Mouse (Mus musculus): ENCODE results near the gene Hils1.
"Not testable (repeated sequence)": the region's sequence is repeated elsewhere in the genome, so short reads cannot be mapped to it uniquely, and the experiment has no call there.

Hils1 gene

DNA sequence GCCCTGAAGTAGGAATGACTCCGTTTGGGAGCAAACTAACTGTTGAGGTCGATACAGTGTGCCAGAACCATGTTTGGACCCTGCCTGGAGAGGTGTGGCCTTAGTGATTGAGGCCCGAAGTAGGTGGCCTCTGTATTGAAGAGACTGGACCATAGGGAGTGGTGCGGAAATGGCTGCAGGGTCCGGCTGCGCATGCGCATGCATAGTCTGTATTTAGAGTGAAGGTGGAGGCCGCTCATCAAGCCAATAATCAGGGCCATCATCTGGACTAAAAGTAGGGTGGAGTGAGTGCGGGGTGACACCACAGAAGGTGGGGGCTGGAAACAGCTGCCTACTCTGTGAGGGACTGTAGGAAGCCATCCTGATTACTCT lies 9.7 kb upstream of the Hils1 start:
- DNase-seq, result no peak

DNA sequence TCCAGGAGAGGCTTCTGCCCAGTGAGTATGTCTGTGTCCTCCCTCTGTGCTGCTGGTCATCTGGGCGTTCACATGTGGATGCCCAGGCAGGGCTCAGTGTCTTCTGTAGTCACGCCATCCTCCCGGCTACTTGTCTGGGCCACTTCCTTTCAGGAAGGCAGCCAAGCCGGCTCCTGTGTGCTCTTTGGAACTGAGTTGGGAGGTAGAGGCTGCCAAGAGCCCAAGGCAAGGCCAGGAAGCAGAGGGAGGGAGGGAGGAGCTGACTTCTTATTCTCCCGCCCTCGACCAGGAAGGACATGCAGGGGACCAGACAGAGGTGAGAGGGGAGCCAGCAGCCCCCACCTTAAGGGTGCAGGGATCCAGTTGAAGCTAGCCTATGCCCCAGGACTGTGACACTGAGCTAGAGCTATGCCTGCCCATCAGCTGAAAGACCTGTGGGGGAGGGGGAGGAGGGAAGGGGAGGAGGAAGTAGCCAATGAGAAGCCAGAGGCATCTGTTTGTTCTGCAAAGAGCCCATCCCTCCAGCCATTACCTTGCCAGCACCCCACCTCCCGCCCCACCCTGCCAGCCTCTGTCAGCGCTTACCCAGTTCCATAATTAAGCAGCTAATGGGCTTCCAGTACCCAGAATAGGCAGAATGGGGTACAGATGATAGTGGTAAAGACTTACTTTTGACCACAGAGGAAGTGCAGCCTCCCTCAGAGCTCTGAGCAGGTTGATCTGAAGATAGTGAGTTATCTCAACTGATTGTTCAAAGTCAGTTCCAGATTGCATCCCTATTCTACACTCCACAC lies 9.1 kb upstream of the Hils1 start:
- no peak for DNase-seq

DNA sequence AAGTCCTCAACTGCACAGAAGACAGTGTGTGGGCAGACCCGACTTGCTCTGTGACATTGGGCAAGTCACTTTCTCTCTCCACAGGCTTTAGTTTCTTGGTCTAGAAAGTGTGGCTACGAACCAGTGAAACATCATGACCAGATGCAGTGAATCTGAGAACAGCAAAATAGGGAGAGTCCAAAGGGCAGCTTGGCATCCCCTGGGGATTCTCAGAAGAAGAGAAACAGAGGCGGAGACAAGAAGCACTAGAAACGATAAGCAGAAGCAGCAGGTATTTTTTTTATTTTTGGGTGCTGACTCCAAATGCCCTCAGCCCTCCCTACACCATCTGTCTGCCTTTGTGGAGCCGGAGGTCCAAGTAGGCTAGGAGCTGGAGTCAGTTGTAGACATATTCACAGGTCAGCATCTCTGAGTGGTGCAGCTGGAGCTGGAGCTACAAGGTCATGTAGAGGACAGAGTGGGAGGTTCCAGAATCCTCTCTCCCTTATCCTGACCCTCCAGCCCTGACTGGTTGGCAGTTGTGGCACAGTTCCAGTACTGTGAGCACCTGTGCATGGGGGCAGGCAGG lies 4.8 kb upstream of the Hils1 start:
- no peak for DNase-seq

DNA sequence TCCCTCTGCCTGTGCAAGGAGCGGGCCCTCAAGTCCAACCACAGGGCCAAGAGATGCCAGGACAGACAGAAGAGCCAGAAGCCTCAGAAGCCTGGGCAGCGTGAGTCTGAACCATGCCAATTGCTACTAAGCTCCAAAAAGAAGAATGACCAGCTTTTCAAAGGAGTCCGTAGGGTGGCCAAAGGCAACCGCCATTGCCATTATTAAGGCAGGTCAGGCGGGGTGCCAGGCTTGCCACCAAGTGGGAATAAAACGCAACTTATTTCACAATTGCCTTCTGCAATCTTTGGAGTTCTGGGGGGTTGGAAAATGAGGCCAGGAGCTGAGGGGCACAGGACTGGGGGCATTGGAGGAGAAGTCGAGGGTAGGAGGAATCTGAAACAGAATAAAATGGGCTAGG lies 794 bp downstream of the Hils1 start:
- DNase-seq, result no peak

DNA sequence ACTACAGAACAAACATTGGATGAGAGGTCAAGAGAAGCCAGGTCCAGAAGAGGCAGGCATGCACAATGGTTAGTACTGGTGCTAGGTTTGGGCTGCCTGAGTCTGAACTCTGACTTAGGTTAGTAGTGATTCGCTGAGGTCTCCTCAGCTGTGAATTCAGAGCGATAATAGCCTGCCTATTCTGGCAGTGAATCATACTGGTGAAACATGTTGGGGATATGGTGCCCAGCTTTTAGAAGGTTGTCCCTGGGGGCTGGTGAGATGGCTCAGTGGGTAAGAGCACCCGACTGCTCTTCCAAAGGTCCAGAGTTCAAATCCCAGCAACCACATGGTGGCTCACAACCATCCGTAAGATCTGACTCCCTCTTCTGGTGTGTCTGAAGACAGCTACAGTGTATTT lies 2.3 kb downstream of the Hils1 start:
- not testable (repeated sequence) for DNase-seq

DNA sequence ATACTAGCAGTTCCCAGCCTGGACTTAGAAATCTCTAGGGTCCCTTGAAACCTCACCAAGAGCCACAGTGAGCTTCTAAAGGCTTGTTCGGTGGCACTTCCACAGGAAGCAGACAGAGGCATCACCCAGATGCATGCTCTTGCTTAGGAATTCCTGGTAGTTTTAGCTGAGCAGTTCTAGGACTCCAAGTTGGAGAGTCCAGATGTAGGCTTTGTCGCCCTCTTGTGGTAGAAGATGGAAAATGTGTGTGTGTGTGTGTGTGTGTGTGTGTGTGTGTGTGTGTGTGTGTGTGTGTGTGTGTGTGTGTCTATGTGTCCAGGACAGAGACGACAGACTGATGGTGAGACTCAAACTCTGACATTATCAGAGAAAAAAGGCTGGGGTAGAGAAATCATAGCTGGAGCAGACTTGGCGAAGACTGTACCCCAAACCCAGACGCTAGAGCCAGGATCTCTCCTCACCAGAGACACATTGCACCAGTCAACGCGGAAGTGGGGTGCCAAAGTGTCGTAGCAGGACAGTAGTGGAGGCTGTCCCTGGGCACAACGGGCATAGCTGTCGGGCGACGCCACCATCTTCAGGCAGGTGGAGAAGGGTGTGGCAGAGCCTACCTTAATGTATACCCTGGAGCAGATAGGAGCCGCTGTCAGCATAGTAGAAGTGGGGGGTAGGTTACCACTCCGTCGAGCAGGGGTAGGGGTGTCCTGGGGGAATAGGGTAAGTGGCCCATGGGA lies 3.0 kb downstream of the Hils1 start:
- no peak for DNase-seq

DNA sequence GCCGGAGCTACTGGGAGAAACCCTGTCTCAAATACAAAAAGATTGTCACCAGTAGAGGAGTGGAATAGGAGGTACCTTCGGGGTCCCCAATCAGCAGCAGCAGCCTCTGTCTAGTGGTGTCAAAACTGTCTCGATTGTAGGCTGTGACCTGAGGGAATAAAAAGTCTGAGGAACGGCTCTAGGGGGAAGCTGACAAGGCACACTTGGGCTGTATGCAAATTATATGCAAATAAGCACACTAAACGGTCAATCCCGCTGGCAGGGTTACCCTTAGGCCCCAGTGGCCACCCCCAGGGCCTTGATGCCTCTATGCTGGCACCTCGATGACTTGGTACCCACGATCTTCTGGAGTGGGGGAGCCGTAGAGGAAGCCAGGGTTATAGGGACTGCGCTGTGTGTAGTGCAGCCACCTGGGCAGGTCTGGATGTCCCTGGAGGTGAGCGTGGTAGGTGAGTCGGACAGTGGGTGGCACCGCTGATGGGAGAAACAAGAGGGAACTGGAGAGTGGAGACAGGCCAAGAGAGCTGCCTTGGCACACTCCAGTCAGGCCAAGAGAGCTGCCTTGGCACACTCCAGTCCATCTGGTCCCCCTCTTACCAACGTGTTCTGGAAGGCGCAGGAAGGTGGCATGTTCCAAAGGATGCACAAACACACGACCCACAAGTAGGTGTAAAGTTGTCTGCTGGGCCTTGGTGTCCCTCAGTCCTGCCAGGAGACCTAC lies 4.7 kb downstream of the Hils1 start:
- DNase-seq, result no peak

DNA sequence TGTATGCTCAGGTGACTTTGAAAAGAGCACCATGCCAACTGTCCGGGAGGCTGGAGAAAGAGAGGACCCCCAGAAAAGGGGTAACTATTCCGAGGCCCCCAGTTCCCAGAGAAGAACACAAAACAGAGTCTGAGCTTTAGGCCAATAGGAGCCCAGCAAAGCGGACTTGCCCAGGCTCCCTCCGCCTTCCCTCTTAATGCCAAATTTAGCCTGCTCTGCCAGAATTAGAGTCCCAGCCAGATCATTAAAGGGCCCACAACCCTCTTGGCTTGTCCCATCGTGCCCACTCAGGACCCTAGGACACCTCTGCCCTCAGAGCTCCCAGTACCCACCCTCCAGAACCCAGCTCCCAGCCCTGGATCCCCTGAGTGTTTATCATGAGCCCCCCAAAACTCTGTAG lies 5.5 kb downstream of the Hils1 start:
- no peak for DNase-seq

DNA sequence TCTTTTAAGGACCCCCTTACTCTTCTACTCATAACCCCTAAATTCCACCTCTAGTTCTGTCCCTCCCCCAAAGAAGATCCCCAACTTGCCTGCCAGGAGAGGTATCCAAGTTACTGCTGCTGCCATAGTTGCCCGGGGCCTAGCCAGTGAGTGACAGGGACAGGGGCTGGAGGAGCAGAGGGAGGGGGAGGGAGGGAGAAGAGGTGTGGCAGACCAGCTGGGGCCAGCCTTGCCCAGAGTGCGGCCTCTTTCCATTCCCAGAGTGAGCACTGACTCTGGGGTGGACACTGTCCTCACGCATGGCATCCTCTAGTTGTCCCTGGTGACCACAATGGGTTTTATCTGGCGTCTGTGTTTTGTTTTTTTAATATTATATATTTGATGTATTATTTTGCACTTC lies 5.9 kb downstream of the Hils1 start:
- no peak for DNase-seq

DNA sequence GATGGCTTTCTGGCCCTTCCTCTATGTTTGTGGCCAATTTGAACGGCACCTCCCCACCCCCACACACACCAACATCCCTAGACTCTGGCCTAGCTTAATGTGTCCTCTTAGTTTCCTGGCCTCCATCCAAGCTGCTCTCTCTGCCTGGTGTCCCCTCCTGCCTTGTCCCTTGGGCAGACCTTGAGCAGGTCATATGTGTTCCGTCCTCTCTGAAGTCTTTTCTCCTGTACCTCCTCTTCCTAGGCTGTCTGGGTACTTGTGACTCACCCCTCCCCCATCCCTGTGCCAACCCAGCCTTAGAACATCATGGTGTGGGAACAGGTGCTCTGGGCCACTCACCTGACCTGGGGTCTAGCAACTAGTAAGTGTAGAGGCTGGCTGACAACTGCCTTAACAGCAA lies 7.6 kb downstream of the Hils1 start:
- no peak for DNase-seq

DNA sequence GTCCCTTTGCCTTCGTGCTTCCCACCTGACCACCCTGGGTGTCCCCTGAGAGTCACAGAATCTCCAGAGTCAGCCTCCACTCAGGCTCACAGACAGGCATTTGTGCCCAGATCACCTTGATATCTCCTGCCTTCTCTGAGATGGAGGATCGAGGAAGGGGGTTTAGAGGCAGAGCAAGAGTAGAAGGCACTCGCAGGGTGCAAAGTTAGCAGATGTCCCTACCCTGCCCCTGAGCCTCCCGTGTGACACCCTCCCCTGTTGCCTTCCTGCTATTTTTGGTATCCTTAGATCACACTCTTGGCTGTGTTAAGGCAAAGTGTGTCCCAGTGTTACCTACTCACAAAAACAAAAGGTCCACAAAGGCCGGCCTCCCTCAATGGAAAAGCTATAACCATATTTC lies 8.8 kb downstream of the Hils1 start, which contains the start of gene Sgca:
Sgca (minus strand) TSS at position 129 of the 400 bp plus-strand sequence.
- no peak for DNase-seq

DNA sequence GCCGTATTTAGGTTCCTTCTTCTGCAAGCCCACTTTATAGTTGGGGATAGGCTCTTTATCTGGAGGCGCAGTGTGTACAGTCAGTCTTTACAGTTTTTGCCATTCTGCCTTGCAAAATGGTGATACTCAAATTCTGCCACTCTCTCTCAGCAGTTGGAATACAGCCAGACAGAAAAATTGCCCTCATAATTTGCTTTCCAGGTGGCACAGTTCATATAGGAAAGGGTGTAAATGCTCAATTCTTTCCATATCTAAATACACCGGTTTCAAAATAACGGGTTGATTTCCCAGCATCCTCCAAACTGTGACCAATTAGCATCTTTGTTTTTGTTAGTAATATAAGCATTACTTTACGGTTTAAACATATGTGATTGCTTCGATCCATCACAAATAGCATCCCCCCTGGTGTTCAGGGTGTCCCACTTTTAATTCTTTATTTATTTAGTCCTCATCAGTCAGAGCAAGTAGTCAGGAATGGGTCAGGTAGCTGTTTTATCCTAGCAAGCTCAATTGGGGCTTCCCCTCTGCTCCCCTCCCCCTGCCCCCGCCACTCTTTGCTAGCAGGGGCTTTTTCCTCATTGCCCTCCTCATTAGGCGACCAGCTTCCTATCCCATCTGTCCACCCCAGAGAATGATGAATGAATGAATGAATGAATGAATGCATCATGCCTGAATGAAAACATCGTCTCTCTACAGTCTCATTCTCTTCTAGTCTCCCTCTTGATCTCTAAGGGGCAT lies 11.0 kb downstream of the Hils1 start:
- no peak for DNase-seq

DNA sequence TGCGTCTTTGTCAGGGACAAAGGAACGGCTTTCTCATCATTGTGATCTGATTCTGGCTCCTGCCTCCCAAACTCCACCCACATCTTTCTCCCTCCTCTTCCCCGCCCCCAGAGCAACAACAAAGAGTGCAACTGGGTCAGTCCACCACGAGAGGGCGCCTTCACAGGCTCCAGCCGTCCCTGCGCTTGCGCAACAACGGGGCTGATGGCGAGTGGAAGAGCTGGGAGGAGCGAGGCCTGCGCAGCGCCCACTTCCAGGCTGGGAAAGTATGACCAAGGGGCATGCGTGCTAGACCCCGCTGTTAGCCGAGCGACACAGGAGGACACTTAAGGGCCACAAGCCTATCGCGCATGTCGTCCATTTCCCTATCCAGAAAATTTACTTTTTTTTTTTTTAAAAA lies 11.6 kb downstream of the Hils1 start:
- peak; percentile 98 for DNase-seq

DNA sequence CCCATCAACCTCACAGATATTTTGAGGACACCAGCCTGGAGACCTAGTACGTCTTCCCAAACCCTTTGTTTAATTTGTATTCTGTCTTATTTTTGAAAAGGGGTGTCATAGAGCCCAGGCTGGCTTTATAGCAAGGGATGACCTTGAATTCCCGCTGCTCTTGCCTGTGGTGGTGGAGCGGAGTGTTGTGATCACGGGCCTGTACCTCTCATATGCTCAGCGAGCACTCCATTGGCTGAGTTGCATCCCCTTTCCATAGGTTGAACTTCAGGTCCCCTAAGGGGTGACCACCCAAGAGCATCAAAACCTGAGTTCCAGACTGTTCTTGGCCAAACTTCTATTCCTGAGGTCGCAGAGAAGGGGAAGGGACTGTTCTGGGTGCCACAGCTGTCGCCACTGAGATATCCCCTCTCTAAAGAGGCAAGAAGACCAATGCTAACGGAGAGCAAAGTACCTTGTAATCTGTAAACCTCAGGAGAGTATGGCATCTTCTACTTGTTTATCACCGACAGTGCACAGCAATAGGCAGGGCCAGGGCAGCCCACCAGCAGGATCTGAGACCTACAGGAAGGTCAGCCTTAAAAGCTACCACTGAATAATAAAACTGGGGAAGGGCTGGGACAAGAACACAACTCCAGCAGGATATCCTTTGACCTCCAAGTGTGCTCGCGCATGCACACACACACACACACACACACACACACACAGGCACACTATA lies 12.2 kb downstream of the Hils1 start:
- DNase-seq, result no peak

DNA sequence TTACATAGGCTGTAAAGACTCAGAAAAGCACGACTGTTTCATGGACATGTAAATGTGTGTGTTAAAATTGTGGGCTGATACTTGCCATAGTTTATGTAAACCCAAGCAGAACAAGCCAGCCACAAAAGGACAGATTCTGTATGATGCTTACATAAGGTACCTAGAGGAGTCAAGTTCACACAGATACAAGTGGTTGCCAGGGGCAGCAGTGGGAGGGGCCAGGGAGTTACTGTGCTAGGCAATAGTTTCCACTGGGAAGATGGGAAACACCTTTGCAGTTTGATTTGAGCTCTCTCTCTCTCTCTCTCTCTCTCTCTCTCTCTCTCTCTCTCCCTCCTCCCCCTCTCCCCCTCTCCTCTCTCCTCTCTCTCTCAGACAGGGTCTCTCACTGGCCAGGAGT lies 17.7 kb downstream of the Hils1 start:
- DNase-seq, result no peak

DNA sequence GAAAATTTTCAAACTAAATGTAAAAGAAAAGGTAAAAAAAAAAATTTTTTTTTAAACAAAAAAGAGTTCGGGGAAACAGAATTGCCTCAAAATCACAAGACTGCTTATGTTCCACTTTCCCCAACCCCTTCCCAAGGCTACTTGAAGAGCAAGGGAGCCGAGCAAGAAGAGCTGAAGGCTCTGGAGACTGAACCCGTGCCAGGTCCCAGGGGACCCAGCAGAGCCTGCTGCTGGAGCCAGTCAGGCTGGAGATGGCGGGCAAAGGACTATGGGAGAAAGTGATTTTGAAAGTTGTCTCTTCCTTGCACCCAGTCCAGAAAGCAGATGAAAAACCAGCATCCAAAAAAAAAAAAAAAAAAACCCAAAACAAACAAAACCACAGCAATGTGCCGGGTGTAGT lies 18.4 kb downstream of the Hils1 start:
- DNase-seq, result no peak

DNA sequence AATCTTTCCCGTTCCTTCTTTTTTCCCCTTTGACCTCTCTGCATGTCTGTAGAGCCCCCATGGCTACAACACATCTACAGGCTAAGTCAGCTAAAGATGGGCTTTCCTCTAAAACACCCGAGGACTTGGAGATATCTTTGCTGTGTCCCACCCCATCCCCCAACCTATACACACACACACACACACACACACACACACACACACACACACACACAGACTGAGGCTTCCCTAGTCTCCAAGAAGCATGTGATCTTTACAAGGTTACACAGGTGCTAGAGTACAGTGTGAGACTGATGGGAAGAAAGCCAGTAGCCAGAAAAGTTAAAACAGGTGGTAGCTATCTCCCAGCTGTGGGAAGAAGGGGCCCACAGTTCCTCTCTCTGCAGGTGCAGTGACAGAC lies 19.0 kb downstream of the Hils1 start:
- DNase-seq, result no peak

DNA sequence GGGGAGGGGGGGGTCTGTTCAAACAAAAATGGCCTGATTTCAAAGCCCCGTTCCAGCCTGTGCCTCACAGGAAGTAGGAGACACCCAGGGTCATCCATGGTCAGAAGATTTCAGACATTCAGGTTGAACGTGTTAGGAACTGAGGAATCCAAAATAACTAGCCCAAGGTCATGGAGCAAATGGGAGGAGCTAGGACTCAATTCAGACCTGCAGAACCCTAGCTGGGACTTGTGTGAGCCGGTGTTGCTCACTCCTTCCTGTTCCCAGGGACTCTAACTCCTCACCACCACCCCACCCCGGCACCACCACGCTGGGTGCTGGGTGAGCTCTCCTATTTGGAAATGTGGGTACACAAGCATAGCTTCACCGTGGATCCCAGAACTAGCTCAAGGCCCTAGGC lies 19.9 kb downstream of the Hils1 start:
- DNase-seq, result no peak

DNA sequence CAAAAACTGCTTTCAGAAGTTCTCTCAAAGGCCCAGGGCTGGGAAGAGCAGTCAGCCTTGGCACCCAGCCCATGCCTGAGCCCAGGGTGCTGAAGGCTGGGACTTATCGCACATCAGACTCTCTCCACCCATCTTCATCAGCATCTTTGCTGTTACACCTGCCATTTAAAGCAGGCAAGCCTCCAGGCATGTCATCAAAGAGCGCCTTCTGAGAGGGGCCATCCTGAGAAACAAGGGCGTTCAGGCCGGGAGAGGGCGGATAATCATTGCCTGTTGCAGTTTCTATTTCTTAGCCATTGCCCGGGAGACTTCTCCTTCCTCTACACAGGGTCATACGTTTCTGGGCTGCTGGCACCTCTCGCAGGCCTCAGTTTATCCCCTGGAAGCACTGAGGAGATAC lies 20.5 kb downstream of the Hils1 start:
- DNase-seq, result no peak

DNA sequence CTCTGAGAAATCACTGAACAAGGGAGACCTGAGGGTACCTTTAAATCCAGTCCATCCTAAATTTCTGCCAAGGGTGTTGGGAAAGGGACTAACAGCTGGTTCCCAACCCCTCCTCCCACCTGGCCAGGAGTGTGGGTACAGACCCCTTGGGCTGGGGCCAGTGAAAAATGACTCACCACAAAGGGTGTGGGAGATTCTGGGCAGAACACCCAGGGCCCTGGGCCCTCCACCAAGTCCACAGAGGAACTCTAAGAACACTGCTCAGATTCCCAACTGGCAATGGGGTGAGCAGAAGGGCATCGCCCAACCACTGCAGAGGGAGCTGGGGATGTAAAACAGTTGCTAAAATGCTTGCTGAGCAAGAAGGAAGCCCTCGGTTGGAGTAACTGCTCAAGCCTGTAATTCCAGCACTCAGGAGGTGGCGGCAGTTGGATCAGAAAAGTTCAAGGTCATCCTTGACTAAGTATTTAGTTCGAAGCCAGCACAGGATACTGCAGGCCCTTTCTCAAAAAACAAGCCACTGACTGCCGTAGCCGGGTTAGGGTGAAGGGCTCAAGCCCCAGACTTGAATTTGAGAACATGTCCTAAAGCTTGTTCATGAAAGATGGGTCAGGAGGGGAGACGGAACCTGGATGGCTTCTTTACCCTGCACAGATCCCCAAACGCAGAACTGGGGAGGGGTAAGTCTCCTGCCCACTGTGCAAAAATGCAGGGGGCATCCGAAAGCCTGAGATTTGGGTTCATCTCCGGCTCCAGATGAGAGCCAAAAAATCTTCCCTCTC lies 21.6 kb downstream of the Hils1 start:
- peak; percentile 37 for DNase-seq

DNA sequence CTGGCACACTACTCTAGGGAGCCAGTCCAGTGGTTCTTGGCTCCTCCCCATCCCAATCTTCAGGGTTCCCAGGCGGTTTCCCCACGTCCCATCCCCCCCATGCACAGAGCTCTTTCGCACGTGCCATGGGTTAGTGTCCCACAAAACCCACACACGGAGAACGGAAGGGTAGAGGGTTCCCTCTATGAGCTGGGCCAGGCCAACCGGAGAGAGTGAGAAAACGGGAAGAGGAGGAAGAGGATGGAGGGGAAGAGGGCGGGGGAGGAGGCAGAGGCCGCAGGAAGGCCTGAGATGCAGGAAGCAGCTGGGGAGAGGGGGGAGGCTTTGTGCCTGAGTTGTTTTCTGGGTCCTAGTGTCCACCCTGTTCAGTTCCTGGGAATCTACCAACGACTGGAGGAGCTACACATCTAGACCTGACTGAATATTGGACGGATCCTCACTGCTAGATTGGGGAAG lies 22.2 kb downstream of the Hils1 start:
- peak; percentile 78 for DNase-seq
